Mouse (Mus musculus): Measurements from ENCODE around the gene Zbp1. TPM values are rescaled to one million over a fixed set of nuclear protein-coding genes. Genes with fewer than 3 reads are reported as not detected.

Gene Zbp1
- polyA plus RNA-seq, 1 experiment, result 68.4 TPM

DNA sequence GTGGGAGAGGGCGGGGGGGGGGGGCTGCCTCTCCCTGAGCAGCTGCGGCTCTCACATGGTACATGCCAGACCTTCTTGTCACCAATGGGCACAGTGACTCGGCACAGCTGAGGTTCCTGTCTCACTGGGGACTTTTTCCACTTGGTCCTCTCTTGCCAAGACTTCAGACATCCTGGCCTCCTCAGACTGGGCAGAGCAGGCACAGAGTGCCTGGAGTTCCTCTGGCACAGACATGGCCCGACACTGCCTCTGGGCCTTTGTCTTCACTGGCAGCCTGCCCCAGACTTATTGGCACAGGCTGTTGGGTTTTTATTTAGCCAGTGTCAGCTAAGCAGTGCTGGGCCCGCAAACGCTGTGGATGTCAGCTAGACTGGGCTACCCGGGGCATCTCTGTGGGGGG lies 38.9 kb upstream of the Zbp1 start:
- TF ChIP-seq CTCF (IDR thresholded peaks at IDR 0.05; ENCODE audit: low read depth, low read length) (no peak), POLR2A (IDR thresholded peaks at IDR 0.05; ENCODE audit: borderline replicate concordance, low read depth, low read length) (no peak)
- Histone ChIP-seq H3K4me3 (ENCODE audit: insufficient read depth, low read length) (no peak overlapping the region), H3K4me1 (ENCODE audit: control insufficient read depth, insufficient read depth, low read length) (peaks cover 8% of the 10 kb centered on the region), H3K27ac (ENCODE audit: insufficient read depth, low read depth, low read length) (no peak overlapping the region)

- Histone ChIP-seq H3K4me3 (ENCODE audit: insufficient read depth, low read length) (no peak overlapping the region), H3K4me1 (ENCODE audit: control insufficient read depth, insufficient read depth, low read length) (peaks cover 8% of the 10 kb centered on the region), H3K27ac (ENCODE audit: insufficient read depth, low read depth, low read length) (no peak overlapping the region)
- TF ChIP-seq CTCF (IDR thresholded peaks at IDR 0.05; ENCODE audit: low read depth, low read length) (no peak), POLR2A (IDR thresholded peaks at IDR 0.05; ENCODE audit: borderline replicate concordance, low read depth, low read length) (no peak)
Measured at GRCm38 (mm10) chr2:173256552-173256949, 37.8 kb upstream of the Zbp1 start.

- no peak for TF ChIP-seq CTCF (IDR thresholded peaks at IDR 0.05; ENCODE audit: low read depth, low read length)
- Histone ChIP-seq H3K4me1 (ENCODE audit: control insufficient read depth, insufficient read depth, low read length) (peaks cover 8% of the 10 kb centered on the region), H3K4me3 (ENCODE audit: insufficient read depth, low read length) (no peak overlapping the region), H3K27ac (ENCODE audit: insufficient read depth, low read depth, low read length) (no peak overlapping the region)
Measured at GRCm38 (mm10) chr2:173255810-173256551, 37.3 kb upstream of the Zbp1 start.

- no peak for TF ChIP-seq POLR2A (IDR thresholded peaks at IDR 0.05; ENCODE audit: borderline replicate concordance, low read depth, low read length)
- no peak for TF ChIP-seq CTCF (IDR thresholded peaks at IDR 0.05; ENCODE audit: low read depth, low read length)
- Histone ChIP-seq H3K27ac (ENCODE audit: insufficient read depth, low read depth, low read length) (no peak overlapping the region), H3K4me3 (ENCODE audit: insufficient read depth, low read length) (no peak overlapping the region), H3K4me1 (ENCODE audit: control insufficient read depth, insufficient read depth, low read length) (peaks cover 8% of the 10 kb centered on the region)
Measured at GRCm38 (mm10) chr2:173253761-173254662, 35.3 kb upstream of the Zbp1 start.

DNA sequence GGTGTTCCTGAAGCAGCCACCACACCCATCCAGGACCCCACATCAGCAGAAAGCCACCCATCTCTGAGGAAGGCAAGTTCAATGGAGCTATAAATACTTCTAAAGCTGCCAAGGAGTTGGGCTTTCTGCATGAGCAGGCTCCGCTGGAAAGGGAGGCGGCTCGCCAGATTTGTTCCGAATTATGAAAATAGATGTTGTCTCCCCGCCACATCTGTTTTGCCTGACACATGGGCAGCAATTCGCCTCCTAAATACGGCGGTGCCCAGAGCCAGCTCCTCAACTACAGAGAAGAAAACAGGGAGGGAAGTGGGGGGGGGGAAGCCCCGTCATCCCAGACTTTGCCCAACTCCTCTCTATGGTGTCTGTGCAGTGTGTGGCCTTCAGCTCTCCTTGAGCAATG lies 33.0 kb upstream of the Zbp1 start:
- TF ChIP-seq POLR2A (IDR thresholded peaks at IDR 0.05; ENCODE audit: borderline replicate concordance, low read depth, low read length) (no peak), CTCF (IDR thresholded peaks at IDR 0.05; ENCODE audit: low read depth, low read length) (no peak)
- Histone ChIP-seq H3K4me1 (ENCODE audit: control insufficient read depth, insufficient read depth, low read length) (no peaks in the 10 kb centered on the region), H3K4me3 (ENCODE audit: insufficient read depth, low read length) (no peak overlapping the region), H3K27ac (ENCODE audit: insufficient read depth, low read depth, low read length) (no peak overlapping the region)

- H3K4me1 ChIP-seq (ENCODE audit: control insufficient read depth, insufficient read depth, low read length), result no peaks in the 10 kb centered on the region
Measured at GRCm38 (mm10) chr2:173251133-173251532, 32.4 kb upstream of the Zbp1 start.

GRCm38 (mm10) chr2:173250411-173250810 lies 31.7 kb upstream of the Zbp1 start:
- no peak for TF ChIP-seq CTCF (IDR thresholded peaks at IDR 0.05; ENCODE audit: low read depth, low read length)
- TF ChIP-seq POLR2A (IDR thresholded peaks at IDR 0.05; ENCODE audit: borderline replicate concordance, low read depth, low read length), result no peak
- Histone ChIP-seq H3K27ac (ENCODE audit: insufficient read depth, low read depth, low read length) (no peak overlapping the region), H3K4me3 (ENCODE audit: insufficient read depth, low read length) (no peak overlapping the region), H3K4me1 (ENCODE audit: control insufficient read depth, insufficient read depth, low read length) (no peaks in the 10 kb centered on the region)

More at GRCm38 (mm10) chr2:173251133-173251532, 32.4 kb upstream of the Zbp1 start:
- Histone ChIP-seq H3K4me3 (ENCODE audit: insufficient read depth, low read length) (no peak overlapping the region), H3K27ac (ENCODE audit: insufficient read depth, low read depth, low read length) (no peak overlapping the region)
- TF ChIP-seq POLR2A (IDR thresholded peaks at IDR 0.05; ENCODE audit: borderline replicate concordance, low read depth, low read length), result no peak
- no peak for TF ChIP-seq CTCF (IDR thresholded peaks at IDR 0.05; ENCODE audit: low read depth, low read length)

GRCm38 (mm10) chr2:173249965-173250364 lies 31.2 kb upstream of the Zbp1 start:
- no peak overlapping the region for H3K27ac ChIP-seq (ENCODE audit: insufficient read depth, low read depth, low read length)

DNA sequence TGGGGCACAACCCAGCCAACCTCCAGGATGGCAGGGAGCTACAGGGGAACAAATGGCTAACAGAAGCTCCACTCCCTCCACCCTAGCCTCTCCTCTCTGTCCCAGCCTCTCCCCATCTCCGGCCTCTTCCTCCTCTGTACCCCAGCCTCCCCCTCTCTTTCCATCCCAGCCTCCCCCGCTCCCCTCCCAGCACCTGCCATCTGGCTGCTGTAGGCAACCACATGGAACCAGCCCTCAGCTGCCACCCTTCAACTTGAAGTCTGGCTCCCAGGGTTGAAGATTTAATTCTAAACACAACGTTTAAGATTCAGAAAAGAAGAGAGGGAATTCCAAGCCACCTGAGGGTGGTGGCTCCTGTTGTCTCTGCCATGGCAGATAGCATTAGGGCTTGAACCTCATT lies 30.7 kb upstream of the Zbp1 start:
- no peak overlapping the region for H3K4me3 ChIP-seq (ENCODE audit: insufficient read depth, low read length)
- no peak overlapping the region for H3K27ac ChIP-seq (ENCODE audit: insufficient read depth, low read depth, low read length)
- TF ChIP-seq POLR2A (IDR thresholded peaks at IDR 0.05; ENCODE audit: borderline replicate concordance, low read depth, low read length), result no peak
- no peak for TF ChIP-seq CTCF (IDR thresholded peaks at IDR 0.05; ENCODE audit: low read depth, low read length)
- no peaks in the 10 kb centered on the region for H3K4me1 ChIP-seq (ENCODE audit: control insufficient read depth, insufficient read depth, low read length)

More at GRCm38 (mm10) chr2:173249965-173250364, 31.2 kb upstream of the Zbp1 start:
- H3K4me1 ChIP-seq (ENCODE audit: control insufficient read depth, insufficient read depth, low read length), result no peaks in the 10 kb centered on the region
- no peak overlapping the region for H3K4me3 ChIP-seq (ENCODE audit: insufficient read depth, low read length)
- TF ChIP-seq POLR2A (IDR thresholded peaks at IDR 0.05; ENCODE audit: borderline replicate concordance, low read depth, low read length) (no peak), CTCF (IDR thresholded peaks at IDR 0.05; ENCODE audit: low read depth, low read length) (no peak)

- no peak overlapping the region for H3K4me3 ChIP-seq (ENCODE audit: insufficient read depth, low read length)
- no peak overlapping the region for H3K27ac ChIP-seq (ENCODE audit: insufficient read depth, low read depth, low read length)
- H3K4me1 ChIP-seq (ENCODE audit: control insufficient read depth, insufficient read depth, low read length), result no peaks in the 10 kb centered on the region
- TF ChIP-seq POLR2A (IDR thresholded peaks at IDR 0.05; ENCODE audit: borderline replicate concordance, low read depth, low read length) (no peak), CTCF (IDR thresholded peaks at IDR 0.05; ENCODE audit: low read depth, low read length) (no peak)
Measured at GRCm38 (mm10) chr2:173248822-173249221, 30.1 kb upstream of the Zbp1 start.

Data from bone marrow macrophage, adult 2 months (primary cell).